Mouse (Mus musculus) c-Kit-positive CD71-positive TER-119-negative erythroid progenitor cells, embryonic 14.5 days (primary cell): ENCODE data around the gene Mmp25.

ENCODE experiments used
- DNase-seq: peaks from one replicate; pipeline ENCODE4 v3.0.0-alpha.2; 2013; ENCODE audit warnings: low read depth

Mmp25 gene

DNA sequence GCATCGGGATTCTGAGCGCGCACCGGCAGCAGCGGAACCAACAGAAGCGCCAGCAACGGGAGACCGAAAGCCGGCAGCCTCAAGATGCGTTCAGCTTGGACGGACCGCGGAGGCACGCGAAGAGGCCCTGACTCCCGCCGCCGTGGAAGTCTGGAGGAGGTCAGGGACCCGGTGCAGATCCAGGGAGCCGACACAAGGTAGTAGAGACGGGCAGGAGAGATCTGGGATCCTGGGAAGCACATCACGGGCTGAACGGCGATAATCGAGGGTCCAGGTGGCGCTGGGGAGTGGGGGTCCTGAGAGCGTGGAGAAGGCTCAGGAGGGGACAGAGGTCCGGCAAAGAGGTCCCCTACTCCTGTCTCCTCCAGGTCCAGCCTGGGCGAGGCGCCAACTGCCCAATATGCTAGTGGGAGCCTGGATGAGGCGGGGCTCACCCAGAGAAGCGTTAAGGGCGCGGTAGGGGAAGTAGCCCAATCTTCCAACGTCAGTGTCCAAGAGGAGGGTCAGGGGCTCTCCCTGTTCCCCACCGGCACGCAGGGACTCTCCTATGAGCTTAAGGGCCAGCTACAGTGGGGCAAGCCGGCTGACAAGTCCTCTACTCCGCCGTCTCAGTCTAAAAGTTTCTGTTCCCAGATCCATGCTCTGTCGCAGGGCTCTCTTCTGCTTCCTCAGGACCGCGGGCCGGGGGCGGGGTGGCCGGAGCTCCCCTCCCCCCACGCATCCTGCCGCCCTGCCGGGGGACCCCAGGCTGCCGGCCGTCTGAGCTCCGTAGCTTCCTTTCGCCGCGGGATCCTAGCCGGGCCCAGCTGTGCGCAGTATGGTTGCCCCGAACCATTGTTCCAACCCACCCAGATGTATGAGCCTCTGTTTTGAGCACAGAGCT, at the start of gene Mmp25:
Gene Mmp25, minus strand, starts transcription at position 665 of the 883 bp plus-strand sequence.
- no peak for DNase-seq

DNA sequence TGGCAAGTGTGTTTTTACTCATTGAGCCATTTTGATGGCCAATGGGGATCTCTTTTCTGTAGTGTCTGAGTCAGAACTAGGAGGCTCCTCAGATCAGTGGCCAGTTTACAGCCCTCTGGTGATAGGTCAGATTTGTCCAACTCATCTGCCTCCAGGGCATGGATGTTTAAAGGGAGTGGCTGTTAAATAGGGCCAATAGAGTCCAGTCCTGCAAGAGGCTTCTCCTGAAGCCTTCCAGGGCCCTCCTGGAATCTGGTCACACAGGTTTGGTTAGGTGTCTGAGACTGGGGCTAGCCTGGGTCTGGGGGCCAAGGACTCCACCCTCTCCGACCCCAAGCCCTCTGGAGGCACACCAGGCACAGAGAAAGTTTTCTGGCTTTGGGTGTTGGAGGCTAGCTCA, 49.4 kb upstream of the Mmp25 start:
- no peak for DNase-seq

DNA sequence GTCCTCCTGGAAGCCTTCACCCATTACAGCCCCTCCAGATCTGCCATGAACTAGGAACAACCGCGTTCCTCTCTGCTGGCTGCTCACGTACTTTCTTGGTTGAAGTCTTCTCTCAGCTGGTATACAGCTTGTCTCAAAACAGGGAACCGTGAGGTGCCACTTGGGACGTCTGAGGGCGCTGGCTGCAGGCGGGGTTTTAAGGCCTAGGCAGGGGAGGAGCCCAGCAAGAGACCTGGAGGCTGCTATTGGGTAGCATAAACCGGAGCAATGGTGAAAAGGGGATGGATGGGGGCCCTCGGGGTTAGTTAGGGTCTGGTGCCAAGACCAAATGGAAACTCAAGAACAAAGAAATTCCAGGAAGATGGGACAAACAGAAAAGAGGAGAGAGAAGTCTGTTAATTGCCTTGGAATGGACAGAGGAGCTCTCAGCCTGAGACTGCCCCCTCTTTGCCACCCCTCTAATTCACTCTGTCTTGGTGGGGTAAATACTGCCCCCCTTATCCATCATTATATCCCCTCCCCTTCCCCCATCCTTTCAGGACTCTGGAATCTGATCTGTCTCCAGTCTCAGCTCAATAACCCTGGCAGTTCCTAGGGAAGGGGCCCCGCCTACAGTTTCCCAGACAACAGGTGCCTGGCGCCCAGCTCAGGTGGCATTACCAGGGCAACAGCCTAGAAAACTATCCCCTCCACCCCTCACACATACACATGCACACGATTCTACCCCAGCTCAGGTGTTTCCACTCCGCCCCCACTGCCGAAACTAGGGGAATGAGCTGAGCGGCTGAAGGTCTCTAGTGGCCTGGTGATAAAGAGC, 39.0 kb upstream of the Mmp25 start, which contains the start of gene Cldn9:
Gene Cldn9, minus strand, starts transcription at position 171 of the 817 bp plus-strand sequence.
- no peak for DNase-seq

DNA sequence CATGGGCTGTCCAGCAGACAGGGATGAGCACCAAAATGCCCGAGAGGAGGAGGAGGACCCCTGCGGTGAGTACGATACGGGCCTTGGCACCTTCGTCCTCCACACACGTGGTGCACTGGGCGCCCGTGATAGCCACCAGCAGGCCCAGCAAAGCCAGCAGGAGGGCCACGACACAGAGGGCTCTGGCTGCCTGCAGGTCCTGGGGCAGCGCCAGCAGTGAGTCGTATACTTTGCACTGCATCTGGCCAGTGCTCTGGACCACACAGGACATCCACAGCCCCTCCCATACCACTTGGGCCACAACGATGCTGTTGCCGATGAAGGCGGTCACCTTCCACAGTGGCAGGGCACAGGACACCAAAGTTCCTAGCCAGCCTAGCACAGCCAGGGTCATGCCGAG, 38.1 kb upstream of the Mmp25 start:
- DNase-seq: no peak

DNA sequence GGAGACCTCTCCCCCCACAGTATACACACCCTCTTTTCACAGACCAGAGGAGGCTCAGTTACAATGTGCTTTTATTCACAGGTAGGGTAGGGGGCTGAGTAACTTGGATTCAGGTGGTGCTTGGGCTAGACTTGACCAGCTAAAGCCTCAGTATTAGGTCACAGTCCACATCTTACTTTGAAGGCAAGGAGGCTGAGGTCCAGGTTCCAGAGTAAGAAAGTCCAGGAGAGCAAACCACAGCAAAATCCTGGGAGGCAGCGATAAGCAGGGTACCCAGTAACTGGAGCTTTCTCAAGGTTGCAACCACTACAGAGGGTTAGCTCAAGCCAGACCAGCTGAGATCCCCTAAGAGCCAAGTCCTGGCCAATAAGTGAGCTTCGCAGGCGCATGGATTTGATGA, 37.5 kb upstream of the Mmp25 start:
- no peak for DNase-seq

GRCm38 (mm10) chr17:23682092-23682491, 37.0 kb upstream of the Mmp25 start:
- no peak for DNase-seq

DNA sequence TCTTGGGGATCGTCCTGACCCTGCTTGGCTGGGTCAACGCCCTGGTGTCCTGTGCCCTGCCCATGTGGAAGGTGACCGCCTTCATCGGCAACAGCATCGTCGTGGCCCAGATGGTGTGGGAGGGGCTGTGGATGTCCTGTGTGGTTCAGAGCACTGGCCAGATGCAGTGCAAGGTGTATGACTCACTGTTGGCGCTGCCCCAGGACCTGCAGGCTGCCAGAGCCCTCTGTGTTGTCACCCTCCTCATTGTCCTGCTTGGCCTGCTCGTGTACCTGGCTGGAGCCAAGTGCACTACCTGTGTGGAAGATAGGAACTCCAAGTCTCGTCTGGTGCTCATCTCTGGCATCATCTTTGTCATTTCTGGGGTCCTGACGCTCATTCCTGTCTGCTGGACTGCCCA, 36.0 kb upstream of the Mmp25 start:
- DNase-seq: no peak

- DNase-seq: no peak
These were observed 35.3 kb upstream of the Mmp25 start for GRCm38 (mm10) chr17:23680336-23680735.

DNA sequence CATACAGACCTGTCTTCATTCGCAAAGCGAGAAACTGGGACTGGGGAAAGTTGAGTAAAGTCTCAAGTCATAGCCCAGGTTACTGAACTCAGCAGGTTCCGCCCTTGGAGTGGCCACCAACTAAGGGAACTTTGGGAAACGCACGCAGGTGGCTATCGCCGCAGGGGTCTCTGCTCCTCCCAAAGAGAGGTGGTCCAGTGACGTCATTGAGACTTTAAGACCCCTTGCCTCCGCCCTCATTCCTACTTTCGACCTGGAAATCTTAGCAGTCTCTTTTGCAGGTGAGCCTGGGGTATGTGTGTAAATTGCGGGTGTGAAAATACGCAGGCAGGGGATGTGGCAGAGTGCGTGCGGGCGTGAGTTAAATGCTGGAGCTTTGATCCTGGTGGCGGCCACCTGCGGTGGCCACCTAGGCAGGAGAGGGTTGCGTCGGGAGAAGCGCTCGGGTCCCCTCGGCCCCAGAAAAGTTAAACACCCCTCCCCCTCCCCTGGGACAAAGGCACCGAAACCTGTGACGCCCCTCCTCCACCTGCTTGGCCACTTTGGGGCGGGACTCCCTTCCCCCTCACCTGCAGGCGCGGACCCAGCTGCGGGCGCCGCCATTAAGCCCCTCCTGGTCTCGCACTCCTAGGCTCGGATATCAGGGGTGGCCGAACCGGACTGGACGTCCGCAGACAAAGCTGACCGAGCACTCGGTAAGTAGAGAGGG, 34.2 kb upstream of the Mmp25 start, which contains the start of gene Cldn6:
Gene Cldn6, plus strand, starts transcription at position 123 of the 709 bp plus-strand sequence.
- DNase-seq: no peak

DNA sequence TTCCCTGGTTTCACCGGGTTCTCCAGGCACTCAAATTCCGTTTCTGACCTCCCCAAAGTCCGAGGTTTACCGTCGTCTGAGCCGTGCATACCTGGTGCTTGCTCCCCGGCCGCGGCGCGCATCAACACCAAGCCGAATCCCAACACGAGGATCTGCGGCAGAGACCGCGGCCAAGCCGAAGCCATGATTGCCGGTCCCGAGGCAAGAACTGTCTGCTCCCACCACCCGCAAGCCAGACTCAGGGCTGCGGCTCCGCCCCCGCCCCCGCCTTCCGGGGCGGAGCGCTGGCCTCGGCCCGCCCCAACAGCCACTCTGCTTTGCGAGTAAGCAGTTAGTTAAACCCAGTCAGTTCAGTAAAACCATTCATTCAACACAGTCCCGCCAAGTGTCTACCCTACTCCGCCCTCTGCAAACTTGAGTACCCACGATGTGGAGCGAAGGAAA, 32.2 kb upstream of the Mmp25 start, which contains the start of gene Tnfrsf12a:
Gene Tnfrsf12a, minus strand, starts transcription at position 233 of the 444 bp plus-strand sequence.
- DNase-seq: peak; percentile 67

- no peak for DNase-seq
These were observed 31.5 kb upstream of the Mmp25 start for GRCm38 (mm10) chr17:23676473-23677031.

DNA sequence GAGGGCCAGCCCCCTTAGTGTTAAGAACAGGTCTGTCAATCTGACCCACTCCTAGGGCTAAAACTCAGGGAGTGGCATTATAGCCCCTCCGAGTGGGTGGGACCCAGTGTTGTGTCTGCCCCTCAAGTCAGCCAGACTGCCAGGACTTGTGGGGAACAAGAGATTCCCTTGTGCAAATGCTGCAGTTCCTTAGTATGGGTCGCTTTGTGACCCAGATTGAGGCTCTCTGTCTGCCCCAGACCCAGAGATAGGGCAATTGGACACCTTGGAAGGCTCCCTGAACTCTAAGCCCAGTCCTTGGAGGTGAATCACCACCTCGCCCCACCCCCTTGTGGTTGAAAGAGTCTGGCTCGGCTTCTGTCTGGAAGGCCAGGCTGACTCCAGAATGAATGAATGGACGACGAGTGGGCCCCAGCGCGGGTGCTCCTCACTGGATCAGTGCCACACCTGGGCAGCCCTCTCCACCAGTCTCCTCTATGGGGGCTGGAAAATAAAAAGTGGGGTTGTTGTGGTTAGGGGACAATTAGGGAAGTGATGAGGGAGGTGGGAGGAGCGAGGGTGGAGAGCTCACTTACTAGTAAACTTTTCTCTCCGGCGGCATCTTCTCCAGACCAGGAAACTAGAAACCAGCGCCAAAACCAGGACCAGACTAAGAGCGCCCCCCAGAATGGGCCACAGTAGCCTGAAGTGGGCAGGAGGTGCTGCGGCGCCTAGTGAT, 30.6 kb upstream of the Mmp25 start:
- no peak for DNase-seq

- DNase-seq: no peak
These were observed 30.1 kb upstream of the Mmp25 start for GRCm38 (mm10) chr17:23675127-23675526.

DNA sequence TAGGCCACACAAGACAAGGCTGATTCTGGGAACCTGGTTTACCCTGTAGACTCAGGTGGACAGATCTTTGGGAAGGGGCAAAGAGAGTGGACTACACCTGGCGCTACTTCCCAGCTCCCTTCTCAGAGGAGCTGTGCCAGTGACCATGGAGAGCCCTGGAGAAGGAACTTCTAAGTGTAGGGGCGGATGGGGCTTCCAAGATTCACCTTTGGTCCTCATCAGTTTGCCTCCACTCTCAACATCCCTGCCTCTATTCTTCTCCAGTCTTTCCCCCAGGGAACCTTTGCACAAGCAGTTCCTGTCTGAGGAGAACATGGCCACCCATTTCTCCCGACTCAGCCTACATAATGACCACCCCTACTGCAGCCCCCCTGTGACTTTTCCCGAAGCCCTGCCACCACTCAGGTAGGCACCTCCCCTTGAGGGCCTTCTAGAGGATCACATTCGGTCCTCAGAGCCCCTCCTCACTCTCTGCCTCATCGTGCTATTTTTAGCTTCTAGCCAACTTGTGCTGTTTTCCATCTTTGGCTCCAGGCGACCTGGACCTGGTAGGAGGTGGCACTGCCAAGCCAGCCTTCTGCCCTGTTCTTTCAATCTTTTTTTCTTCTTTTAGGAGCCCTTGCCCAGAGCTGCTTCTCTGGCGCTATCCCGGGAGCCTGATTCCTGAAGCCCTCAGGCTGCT, 29.3 kb upstream of the Mmp25 start:
- no peak for DNase-seq

DNA sequence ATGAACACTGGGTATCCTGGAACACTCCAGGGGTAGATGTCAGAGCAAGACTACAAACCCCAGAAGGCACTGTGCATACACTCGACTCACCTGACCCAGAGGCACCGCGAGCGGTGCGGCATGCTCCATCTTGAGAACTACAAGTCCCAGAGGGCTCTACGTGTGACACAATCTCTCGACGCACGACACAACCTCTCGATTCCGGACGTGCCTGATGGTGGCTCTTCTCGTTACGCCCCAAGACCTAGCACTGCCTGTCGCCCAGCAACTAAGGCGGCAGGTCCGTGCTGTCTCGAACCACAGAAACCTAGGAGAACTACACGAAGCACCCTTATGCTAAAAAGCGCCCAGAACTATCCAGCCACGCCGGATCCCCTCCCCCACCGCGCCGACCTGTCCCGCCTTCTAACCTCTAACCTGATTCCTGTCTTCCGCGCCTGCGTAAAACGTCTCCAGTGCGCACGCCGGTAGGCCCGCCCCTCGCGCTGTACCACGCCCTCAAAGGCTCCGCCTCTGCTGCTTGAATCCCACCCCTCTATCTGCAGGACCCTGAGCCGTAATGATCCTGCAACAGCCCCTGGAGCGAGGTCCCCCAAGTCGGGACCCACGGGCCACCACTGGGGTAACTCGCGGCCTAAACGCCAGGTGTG, 28.5 kb upstream of the Mmp25 start, which contains the start of the genes Hcfc1r1 and Thoc6:
Gene Hcfc1r1, plus strand, starts transcription at position 173 of the 650 bp plus-strand sequence.
Gene Thoc6, minus strand, starts transcription at position 459 of the 650 bp plus-strand sequence.
- DNase-seq: peak; percentile 93

DNA sequence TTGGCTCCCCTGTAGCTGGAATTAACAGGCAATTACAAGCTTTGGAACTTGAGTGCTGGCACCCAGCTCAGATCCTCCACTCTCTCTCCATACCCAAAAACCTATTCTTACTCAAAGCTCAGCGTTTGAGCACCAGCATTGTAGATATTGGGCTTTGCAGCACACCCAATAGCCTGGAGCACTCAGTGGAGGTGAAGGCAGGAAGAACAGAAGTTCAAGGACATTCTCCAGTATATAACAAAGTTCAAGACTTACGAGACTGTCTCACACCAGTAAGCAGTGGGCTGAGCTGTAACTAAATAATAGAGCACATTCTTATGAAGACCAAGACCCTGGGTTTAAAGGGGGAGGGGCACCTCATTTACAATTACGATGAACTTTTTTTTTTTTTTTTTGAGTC, 27.7 kb upstream of the Mmp25 start:
- DNase-seq: no peak

GRCm38 (mm10) chr17:23671519-23671918, 26.4 kb upstream of the Mmp25 start:
- no peak for DNase-seq

DNA sequence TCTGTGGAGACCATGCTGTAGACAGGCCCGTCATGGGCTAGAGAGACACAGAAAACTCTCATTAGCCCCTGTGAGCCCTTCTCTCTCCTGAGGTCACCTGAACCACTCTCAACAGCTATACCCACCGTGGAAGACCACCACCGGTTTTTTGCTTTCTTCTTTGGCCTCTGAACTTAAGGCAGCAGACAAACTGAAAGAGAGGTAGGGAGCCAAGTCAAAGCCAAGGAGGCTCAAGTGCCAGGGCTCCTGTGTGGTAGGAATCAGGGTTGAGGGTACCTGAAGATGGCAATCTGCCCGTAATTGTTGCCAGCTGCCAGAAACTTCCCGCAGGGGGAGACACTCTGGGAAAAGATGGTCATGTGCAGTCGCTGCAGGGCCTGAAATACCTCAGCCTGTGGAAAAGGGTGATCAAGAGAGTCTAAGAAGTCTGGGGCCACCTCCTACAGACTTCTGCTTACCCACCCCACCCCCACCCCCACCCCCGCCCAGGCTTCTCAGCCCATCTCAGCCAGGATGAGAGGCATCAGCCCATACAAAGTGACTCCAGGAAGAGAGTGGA, 25.5 kb upstream of the Mmp25 start:
- no peak for DNase-seq

DNA sequence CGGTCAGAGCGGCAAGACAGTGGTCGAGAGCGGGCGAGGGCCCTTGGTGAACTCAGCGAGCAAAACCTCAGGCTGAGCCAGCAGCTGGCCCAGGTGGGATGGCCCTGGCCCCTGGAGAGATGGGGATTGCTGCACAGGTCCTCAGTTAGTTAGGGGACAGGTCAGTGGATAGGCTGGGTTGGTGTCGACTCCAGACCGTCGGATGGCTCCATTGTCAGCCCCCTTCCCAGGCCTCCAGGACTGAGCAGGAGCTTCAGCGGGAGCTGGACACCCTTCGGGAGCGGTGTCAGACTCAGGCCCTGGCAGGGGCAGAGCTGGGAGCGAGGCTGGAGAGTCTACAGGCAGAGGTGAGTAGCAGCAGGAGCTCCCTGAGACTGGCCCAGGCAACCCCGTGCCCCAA, 20.4 kb upstream of the Mmp25 start:
- no peak for DNase-seq
